Mouse (Mus musculus) heart, postnatal 0 days (tissue): ENCODE results near the gene Kcnj8.

Experiments
- CTCF ChIP-seq: IDR thresholded peaks from 2 replicates; pipeline ENCODE4 v1.5.1; 2016; ENCODE audit warnings: antibody characterized with exemption, control low read depth, low read depth
- EP300 ChIP-seq: IDR thresholded peaks from 2 replicates; pipeline ENCODE4 v1.6.1; 2016; ENCODE audit warnings: antibody characterized with exemption, low read depth

GRCm38 (mm10) chr6:142564746-142565145 is 6.7 kb downstream of the Kcnj8 start:
- TF ChIP-seq CTCF (no peak), EP300 (no peak)
